Mouse (Mus musculus) G1E (cell line): ENCODE results near the gene Ggta1.

ENCODE experiments used
- CTCF ChIP-seq: IDR thresholded peaks from 2 replicates; pipeline ENCODE4 v1.5.1; 2012; ENCODE audit warnings: low read depth, low read length, inconsistent platforms, mixed read lengths
- POLR2AphosphoS5 ChIP-seq: IDR thresholded peaks from 2 replicates; pipeline ENCODE4 v1.6.1; 2012; ENCODE audit warnings: low read depth, low read length, inconsistent platforms; ENCODE audit not compliant: insufficient replicate concordance

DNA sequence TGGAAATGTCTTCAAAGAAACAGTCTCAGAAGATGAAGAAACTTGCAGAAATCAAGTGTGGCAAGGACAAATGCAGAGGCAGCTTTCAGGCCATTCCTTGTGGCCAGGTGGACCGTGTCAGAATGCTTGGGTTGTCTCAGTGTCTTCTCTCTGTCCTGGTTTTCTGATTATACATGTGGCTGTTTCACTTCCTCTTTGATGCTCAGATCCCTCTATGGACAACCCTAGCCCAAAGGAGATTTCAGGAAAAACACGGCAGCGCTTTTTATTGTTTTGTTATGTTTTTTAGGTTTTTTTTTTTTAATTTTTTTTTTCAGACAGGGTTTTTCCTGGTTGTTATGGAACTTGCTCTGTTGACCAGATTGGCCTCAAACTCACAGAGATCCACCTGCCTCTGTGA, 35.9 kb upstream of the Ggta1 start:
- no peak for TF ChIP-seq CTCF
- TF ChIP-seq POLR2AphosphoS5 = no peak
